Mouse (Mus musculus): ENCODE results near the gene Gm26938. TPM values are rescaled to one million over a fixed set of nuclear protein-coding genes. Genes with fewer than 3 reads are reported as not detected.

Gm26938 gene
- not detected for polyA plus RNA-seq (2017; shearing (Covaris generic))

- peak; percentile 75 for ATAC-seq
These were observed at the start of gene Gm26938, which contains the start of gene Psmg3 for GRCm38 (mm10) chr5:139826357-139827055. Gene Gm26938, minus strand, starts transcription at chr5:139826407. Gene Psmg3, minus strand, starts transcription at chr5:139826885.

DNA sequence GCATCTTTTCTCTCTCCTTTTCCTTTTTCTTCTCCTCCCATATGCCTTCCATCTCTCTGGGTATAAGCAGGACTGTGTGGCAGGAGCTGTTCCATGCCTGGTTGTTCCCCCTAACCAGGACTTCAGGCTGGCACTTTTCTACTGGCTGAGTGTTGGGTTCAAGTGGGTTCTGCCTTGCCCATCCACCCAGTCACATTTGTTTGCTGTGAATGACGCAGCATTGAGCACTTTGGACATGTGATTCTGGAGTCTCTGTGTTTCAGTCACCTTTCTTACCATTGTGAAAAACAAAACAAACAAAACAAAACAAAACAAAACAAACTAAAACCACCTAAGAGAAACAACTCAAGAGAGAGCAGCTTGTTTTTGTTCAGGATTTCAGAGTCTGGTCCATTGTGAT, 45.3 kb upstream of the Gm26938 start:
- ATAC-seq: no peak

GRCm38 (mm10) chr5:139870886-139871285, 44.7 kb upstream of the Gm26938 start:
- no peak for ATAC-seq

DNA sequence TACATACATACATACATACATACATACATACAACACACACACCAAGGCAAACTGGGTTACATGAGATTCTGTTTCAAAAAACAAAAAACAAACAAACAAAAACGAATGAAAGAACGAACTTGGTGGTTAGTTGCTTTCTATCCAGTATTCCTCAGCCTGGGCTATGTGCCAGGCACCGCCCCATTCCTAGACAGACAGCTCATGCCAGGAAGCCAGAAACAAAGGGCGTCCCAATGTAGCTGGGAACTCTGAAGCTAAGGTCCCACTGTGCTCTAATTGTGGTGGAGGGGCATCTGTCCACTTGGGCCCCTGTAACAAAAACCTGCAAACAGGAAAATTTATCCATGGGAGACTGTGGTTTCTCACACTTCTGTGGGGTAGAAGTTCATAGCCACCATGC, 36.6 kb upstream of the Gm26938 start:
- no peak for ATAC-seq

DNA sequence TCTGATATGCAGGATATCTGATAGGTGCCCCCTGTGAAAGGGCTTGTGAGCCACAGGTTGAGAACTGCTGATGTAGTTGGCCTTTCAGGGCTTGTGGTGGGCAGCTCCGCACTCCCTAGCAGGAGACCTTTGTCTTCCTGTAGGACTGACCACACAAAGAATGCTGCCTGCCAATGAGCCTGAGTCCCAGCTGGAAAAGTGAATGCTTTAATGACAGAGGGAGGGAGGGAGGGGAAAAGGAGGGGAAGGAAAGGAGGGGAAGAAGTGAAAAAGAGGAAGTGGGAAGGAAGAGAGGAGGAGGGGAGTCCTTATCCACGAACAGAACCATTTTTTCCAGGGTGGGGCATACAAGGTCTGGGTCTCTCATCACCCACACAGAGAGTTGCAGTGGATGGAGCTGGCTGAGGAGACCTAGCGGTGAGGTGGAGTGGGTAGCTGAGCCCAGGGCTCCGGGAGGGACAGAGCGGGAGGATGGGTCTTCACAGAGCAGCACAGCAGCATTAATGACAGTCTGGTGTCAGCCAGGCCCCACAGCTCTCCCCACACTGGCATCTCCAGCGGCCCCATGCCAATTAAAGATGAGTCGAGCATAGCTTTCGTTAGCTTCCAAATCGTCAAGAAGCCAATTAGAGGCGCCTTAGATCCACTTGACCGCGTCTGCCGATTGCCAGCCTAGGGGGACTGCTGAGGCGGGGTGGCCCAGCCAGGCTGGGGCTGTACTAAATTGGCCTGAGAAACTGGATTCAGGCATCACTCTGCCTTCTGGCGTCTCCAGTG, 34.3 kb upstream of the Gm26938 start:
- no peak for ATAC-seq

DNA sequence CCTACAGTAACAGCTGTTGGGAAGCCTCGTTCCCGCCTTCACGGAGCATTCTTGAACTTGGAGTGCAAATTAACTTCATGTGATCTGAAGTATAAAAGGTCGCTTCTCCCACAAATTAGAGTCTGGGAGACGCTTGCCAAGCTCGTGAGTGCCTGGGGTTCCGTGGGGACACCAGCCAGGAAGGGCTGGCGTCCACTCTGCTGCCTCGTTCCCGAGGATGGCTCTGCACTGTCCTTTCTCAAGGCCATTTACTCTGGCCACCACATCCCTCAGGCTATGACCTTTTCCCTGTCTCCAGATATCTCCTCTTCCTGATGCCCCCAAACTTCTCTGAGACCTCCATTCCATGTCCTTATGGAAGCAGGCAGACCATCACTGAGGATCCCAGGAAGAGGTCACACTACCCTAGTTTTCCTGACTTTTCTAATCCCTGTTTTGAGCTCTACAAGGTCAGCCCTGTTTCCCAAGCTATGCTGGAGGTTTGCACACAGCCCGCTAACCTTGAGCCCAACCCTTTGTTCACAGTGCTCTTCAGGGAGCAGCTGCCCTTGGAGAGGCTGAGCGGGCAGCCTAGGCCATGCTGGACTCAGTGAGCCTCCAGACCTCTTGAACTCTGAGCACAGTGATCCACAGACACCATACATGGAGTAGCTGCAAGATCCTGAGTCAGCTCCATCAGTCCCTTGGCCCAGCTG, 23.6 kb upstream of the Gm26938 start:
- no peak for ATAC-seq

DNA sequence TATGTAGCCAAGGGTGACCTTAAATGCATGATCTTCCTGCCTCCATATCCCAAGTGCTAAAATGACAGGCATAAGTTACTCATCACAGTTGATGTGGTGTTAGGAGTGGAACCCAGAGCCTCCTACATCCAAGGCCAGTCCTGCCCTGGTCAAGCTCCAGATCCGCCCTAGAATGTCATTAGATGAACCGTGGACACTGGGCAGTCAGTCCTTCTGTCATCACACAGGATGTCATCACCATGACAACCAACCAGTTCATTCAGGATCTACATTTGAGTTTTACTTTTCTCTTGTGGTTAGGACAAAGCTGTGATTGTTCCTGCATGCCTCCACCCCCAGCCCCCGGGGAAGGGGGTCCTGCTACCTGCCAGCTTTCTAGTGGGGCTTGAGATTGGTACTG, 12.9 kb upstream of the Gm26938 start:
- no peak for ATAC-seq

GRCm38 (mm10) chr5:139838476-139838892, 12.3 kb upstream of the Gm26938 start:
- peak; percentile 52 for ATAC-seq

DNA sequence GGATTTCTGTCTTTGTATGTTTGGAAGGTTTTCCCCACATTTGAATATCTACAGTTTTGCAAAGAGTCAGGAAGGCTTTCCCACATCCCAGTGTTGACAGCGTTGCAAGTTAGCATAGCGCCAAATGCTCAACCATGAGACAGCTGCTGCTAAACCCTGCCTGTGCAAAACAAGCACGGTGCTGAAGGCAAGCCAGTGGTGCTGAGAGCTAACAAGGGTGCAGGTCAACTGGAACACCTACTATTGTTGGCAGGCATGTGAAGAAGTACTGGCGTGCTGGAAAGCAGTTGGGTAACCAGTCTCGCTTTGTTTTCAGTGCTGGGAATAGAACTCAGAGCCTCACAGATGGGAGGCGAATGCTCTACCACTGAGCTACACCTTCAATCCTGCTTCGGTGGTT, 9.5 kb upstream of the Gm26938 start:
- no peak for ATAC-seq

DNA sequence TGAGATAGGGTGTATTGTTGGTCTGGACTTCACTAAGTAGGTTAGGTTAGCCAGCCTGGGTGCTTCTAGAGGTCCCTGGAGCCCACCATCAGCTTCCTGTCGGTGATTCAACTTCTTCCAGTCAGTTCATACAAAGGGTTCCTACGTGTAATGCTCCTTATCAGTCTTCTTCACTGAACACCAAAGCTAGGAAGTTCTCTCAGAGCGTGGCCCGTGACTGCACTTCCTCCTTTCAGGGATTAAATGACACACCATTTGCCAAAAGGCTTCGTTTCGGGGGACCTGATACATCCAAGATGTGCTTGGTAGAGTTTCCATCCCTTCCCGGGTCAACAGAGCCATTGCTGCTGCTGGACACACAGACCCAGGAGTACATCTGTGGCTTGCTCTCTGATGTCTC, 5.9 kb upstream of the Gm26938 start:
- ATAC-seq: no peak

GRCm38 (mm10) chr5:139830734-139831133, 4.5 kb upstream of the Gm26938 start:
- ATAC-seq: peak; percentile 92

DNA sequence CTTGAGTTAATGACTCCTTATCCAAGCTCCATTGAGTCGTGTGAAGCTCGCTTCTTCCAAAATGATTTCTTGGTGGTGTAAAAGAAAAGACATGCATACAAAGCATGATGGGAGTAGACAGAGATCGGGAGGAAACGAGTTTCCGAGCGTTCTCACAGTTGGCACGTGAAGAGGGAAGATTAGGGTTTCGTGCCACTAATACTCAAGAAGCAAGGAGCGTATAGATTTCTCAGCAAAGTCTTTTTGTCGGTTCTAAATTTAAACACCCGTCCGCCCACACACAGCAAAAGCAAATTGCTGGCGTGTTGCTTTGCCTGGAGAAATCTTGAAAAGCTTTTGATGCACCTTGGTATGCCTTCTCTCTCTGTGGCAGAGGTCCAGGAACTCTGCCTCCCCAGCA, 3.2 kb upstream of the Gm26938 start:
- no peak for ATAC-seq

GRCm38 (mm10) chr5:139827593-139827992, 1.4 kb upstream of the Gm26938 start:
- no peak for ATAC-seq

DNA sequence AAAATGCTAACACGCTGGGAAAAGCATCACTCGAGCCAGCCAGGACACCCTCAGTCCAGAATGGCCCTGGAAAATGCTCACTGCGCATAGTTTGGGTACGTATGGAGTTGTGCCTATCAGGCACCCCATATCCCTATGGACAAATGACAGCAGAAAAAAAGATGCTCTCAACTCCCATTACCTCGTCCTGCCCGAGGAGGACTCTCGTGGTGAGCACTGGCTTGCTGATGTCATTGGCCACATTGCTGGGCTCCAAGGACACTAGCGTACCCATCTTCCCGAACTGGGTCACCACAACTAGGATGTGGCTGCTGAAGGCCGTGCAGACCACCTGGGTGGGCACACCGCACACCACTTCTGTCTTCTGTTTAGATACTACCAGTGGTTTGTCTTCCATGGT, 260 bp downstream of the Gm26938 start:
- no peak for ATAC-seq

GRCm38 (mm10) chr5:139824531-139824930, 1.7 kb downstream of the Gm26938 start:
- no peak for ATAC-seq

- ATAC-seq: no peak
These were observed 4.4 kb downstream of the Gm26938 start for GRCm38 (mm10) chr5:139821466-139822459.

DNA sequence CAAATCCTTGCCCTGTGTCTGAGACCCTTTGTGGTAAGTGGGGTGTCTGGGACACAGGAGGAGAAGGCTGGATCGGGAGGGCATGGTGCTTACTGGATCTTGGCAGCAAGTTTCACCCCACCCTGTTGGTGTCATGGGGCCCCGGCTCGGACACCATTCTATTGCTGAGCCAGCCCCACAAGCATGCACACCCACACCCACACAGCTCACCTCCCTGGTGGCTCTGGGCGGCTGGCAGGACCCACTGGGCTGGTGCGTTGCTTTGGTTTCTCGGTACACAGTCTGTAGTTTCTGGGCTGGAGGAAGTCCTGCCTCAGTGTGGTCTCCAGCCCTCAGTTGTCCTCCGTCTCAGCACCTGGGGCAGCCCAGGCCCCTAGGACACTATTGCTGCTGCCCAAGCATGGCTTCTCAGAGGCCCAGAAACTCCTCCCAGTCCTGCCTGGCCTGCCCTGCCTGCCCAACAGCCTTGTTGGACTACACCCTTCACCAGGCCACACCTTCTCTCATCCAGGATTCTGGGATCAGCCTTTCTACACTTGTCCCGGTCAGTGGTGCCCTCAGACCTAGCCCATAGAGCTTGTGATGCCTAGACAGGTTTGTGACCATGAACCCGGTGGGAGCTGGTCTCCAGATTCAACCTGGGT, 6.5 kb downstream of the Gm26938 start, which contains the start of gene Tmem184a:
Gene Tmem184a (minus strand): TSS at position 380 of the 644 bp plus-strand sequence.
- ATAC-seq: no peak

DNA sequence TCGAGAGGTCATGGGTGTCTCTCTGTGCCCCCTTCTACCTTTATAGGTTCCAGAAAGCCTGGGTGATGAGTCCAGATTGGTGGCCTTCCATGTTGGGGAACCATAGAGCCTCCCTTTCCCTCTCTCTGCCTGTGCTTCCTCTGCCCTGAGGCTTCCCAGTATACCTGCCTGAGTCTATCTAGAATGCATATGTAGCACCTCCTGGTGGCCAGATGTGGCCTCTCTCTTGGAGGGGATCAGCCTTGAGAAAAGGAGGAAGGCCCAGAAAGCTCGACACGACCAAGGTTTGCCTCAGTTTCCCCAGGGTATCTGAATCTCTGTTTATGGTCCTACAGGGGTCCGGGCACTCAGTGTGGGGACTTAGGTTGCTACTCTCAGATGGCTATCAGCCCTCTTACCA, 7.4 kb downstream of the Gm26938 start:
- no peak for ATAC-seq

DNA sequence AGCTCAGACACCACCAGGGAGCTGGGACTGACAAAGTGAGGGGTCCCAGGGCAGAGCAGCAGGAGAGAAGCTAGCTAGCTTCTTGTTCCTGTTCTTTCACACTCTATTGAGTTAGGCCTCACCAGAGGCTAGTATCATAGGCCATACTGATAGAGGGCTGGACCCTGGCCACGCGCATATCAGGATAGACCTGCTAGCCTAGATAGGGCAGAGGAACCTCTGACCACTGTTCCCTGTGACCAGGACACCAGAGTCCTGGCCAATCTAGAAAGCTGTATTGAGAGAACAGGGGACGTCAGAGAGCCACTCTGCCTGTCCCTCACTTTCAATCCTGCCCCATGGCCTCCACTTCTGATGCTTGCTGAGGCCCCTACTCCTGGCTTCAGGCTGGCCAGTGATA, 8.2 kb downstream of the Gm26938 start:
- no peak for ATAC-seq

DNA sequence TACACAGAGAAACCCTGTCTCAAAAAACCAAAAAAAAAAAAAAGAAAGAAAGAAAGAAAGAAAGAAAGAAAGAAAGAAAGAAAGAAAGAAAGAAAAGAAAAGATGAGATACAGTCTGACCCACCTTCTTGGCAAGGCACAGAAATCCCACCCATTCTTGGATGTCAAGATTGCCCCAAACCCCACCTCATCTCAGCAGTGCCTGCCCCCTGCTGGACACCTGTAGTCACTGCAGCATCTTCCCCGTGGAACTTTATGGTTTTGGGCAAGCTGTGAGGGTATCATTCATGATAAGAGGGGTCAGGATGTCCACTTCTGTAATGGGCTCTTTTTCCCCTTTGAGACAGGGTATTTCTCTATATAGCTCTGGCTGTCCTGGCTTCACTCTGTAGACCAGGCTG, 8.9 kb downstream of the Gm26938 start:
- ATAC-seq: no peak

DNA sequence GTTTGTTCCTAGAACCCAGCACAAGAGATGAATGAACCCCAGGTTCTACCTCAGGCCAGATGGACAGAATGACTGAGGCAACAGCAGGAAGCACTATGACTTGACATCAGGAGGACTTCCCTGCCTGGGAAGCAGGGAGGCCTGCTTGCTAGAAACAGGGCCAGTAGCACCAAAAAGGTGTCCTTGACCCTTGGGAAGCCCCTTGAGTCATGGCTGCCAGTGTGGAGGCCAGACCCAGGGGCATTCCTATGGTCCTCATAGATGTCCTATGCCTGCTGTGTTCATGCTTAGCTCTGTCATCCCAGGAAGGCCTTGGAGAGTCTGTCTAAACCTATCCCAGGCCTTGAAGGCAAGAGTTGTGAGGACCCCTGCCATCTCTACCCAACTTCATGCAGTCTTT, 9.8 kb downstream of the Gm26938 start:
- no peak for ATAC-seq

GRCm38 (mm10) chr5:139815964-139816363, 10.2 kb downstream of the Gm26938 start:
- ATAC-seq: no peak
